Mouse (Mus musculus) erythroblast, adult 5-6 weeks (primary cell): ENCODE measurements at regions not wholly inside any gene's neighbourhood (a gene's known extent, or its start where the extent isn't known, plus 50 kb on each side); places are given as distances from the start of the nearest gene placed in this dataset.

Experiments used
- ATAC-seq: replicated peaks from 2 replicates; pipeline ENCODE4 v1.8.0; 2016; ENCODE audit warnings: moderate number of reproducible peaks, mild to moderate bottlenecking, moderate TSS enrichment, inconsistent platforms; ENCODE audit not compliant: poor library complexity, low FRiP score, severe bottlenecking

DNA sequence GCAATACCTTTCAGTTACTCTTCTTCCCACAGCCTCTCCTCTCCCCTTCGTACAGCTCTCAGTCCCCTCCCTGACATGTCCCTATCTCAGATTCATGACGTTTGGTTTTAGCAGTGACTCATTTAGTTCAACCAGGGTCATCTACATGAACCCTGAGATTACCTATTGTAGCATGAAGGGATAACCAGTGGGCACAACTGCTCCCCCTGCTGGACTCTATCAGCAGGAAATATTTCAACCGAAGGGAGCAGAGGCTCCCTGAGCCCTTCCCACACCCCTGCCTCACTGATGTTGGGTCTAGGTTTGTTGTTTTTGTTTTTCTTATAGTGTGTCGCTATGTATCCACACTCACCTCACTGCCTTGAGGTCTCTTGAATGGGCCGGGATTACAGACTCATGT is 455.4 kb downstream of the Cdh26 start:
- ATAC-seq, result no peak

GRCm38 (mm10) chr2:178888704-178889103 is 458.4 kb downstream of the Cdh26 start:
- no peak for ATAC-seq

GRCm38 (mm10) chr2:178902397-178902796 is 472.1 kb downstream of the Cdh26 start:
- ATAC-seq, result no peak

GRCm38 (mm10) chr2:178909325-178909724 is 479.0 kb downstream of the Cdh26 start:
- ATAC-seq, result no peak

- no peak for ATAC-seq
Observed at GRCm38 (mm10) chr2:178911646-178912045, 481.3 kb downstream of the Cdh26 start.

GRCm38 (mm10) chr2:178916316-178917033 is 486.1 kb downstream of the Cdh26 start:
- no peak for ATAC-seq

DNA sequence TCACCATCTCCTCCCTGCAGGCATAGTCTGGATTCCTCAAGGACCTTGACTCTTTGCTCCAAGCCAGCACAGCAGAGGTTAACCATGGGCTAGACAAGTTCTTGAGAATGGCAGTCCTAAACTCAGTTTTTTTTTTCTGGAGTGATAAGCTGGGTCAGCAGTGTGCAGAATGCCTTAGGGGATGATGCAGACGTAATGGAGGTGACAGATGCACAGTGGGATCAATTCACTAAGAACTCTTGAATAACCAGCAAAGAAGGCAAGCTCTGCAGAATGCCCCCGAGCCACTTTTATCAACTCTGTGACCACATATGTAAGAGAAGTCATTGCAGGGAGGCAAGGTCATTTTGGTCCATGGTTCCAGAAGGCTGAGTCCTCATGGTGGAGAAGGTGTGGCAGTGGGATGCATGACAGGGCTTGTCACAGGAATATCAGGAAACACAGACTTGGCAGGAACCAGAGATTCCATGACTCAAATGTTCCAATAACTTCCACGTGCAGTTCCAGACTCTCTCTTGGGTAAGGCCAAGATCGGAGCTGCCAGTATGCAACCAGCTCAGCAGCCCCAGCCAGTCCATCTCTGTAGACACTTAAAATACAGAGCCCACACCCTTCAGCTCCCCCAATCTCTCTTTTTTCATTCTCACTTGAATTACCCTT is 494.3 kb downstream of the Cdh26 start:
- ATAC-seq, result no peak

DNA sequence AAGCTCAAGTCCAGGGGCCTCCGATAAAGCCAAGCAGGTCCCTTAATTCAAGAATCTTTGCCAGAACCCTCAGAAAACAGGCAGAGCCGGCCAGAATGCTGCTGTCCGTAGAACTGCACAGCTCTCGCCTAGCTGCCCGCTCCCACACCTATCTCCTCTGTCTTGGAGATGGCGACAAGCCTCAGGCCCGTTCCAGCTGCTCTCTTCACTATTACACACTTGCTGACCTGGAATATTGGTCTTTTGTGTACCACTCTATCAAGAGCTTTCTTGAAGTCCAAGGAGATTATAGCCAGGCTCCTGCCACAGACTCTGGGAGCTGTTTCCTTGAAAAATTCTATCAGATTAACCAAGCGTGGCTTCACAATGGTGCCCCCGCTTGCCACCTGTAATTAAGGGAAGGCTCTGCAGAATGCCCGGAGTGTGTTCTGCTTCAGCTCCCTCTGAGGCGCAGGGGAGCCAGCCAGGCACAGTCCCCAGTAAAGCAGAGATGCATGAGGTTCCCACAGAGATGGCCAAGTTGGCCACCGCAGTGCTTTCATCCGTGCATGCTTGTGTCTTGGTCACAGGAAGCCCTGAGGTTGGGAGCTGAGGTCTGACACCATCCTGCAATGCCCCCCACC is 496.8 kb downstream of the Cdh26 start:
- no peak for ATAC-seq

GRCm38 (mm10) chr2:178929033-178929432 is 498.7 kb downstream of the Cdh26 start:
- no peak for ATAC-seq

DNA sequence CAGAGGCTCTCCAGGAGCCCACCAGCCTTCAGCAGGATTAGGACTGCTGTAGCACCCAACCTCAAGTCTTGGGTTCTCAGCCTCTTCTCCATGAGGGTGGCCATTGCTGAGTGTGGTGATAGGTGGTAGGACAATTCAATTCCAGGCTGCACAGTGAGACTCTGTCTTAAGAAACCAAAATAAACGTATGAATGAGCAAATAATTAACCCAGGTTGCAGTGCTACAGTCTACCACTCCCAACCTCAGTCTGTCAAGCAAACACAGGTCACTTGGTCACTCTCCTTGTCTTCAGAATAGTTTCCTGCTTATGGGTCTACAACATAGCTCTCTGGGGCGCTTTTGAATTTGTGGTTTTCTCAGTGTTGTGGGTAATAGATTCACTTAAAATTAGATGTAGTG is 499.8 kb downstream of the Cdh26 start:
- no peak for ATAC-seq

- ATAC-seq, result no peak
Observed at GRCm38 (mm10) chr2:178948471-178948870, 493.8 kb upstream of the Cdh4 start.

DNA sequence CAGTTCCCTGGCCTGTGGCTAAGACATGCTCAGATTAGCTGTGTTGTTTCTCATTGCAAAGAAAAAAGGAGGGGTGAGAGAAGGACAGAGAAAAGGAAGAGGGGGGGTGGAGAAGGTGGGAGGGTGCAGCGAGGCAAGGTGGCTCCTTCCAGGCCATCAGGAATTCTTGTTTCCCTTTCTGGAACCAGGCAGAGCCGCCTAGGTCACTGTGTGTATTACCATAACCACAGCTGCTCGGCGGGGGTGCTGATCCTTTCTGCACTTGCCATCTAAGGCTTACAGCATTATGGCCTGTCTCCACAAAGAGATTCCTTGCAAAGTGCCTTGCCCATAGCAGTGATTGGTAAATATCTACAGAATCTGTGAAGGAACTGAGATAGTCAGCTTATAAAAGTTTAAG is 493.1 kb upstream of the Cdh4 start:
- ATAC-seq, result no peak

DNA sequence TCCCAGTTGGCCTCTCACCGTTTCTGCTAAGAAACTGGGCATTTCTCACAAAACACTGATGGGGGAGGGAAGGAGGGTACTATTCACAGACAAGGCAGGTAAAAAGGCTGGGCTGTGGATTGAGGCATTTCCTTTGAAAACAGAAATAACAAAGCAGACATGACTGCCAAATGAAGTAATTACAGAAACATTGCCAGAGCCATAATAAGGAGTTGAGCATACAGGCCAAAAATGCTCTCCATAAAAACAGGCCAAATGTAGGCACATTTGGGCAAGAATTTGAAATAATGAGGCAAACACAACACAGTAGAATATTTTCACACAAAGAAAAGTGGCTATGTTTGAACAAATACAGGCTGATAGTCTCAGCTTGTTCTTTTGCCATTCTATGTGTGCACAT is 491.9 kb upstream of the Cdh4 start:
- no peak for ATAC-seq

- ATAC-seq, result no peak
Observed at GRCm38 (mm10) chr2:178954420-178955067, 487.7 kb upstream of the Cdh4 start.

- ATAC-seq, result no peak
Observed at GRCm38 (mm10) chr2:178958829-178959228, 483.4 kb upstream of the Cdh4 start.

- no peak for ATAC-seq
Observed at GRCm38 (mm10) chr2:178959603-178960002, 482.6 kb upstream of the Cdh4 start.

- ATAC-seq, result no peak
Observed at GRCm38 (mm10) chr2:178967584-178968365, 474.5 kb upstream of the Cdh4 start.

DNA sequence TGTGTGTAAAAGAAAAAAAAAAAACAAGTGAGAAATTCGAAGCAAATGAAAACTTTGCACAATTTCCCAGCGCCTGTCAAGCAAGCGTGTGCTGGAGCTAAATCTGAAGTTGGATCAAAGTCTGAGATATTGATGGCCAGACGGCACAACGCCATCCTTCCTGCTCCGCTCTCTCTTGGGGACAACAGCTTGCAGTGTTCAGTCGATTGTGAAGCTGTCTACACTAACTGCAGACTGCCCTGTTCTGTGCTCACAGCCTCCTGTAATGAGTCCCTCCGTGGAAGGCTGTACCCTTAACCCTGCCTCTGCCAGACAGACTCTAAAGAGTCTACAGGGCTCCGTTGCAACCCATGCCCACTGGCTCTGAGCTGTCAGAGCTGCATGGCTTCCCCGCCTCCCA is 472.5 kb upstream of the Cdh4 start:
- no peak for ATAC-seq

DNA sequence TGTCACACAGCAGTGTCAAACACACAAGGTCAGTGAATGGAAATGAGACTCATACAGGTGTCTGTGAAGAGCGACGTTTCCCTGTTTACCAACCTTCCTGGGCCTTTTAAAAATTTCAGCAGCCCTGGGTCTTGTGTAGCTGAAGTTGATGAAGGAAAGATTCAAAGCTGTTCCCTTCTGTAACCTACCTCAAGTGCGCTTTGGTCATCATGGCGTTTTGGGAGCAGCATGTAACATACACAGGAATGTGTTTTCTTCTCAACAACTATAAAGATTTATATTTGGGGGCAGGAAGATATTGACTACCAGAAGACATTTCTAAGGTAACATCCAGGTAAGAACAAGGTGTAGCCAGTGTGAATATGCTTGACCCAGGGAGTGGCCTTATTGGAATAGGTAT is 466.9 kb upstream of the Cdh4 start:
- ATAC-seq, result no peak

DNA sequence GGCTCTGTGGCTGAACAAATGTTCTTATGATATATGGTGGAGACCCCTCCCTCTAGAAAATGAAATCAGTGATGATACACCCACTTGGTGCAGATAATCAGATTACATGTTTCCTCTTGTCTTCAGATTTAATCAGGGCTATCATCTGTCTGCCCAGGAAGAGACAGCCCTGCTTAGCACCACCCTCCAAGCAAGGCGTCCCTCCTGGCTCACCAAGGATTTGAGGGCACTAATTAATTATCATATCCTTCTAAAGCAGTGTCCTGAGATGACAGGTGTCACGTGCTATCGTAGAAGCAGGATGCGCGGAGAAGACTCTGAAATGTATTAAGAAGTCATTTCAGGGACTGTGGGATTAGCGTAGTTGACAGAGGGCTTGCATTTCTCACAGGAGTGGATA is 466.2 kb upstream of the Cdh4 start:
- ATAC-seq, result no peak
